16 mouse cellular contexts compared by ENCODE assay signal in the genomic region with DNA sequence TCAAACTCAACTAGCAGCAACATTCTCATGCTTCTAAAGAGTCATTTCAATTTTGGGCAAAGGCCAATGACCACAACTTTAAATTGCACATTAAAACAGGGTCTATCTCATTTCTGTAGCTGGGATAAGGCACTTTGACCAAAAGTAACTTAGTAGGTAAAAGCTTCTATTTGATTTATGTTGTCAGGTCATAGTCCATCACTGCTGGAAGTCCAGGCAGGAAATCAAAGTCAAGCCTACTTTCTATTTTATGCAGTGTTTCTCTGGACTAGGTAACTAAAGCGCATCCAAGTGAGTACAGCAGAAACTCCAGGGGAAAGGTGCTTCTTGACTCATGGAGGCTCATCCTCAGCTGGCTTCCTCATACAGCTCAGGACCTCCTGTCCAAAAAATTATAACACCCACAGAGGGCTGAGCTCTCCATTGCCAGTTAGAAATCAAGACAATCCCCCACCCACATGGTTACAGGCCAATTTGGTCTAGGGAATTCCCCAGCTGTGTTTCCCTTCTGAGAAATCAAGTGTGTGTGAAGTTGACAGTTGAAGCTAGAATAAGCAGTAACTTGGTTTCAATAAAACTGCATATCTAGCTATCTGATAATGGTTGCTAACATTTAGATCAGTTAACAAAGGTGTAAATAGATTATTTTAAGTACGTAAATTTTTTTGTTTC.
A peak's percentile ranks its signal among the peaks of the same experiment; 100 is the strongest.
DNase-seq lines count a peak whose midpoint lies in the region; TF ChIP-seq lines count a peak whose summit lies in the region.
"Had no signal": no experiment of that assay in that cellular context is flagged by ENCODE, and none has a peak within 500 bp of the region (broad histone marks: within the 10 kb centered on the region; RNA-seq: fewer than 3 reads in every experiment).

No protein-coding gene starts in this region.

- 68% methylated on average over 2 of the region's 2 CpGs for WGBS in lung, adult 2 months

- H3K27me3 ChIP-seq in splenic B cell, adult 2 months (ENCODE audit: control insufficient read depth, insufficient read depth, low read length, poor library complexity, severe bottlenecking), result no peaks in the 10 kb centered on the region
- H3K27me3 ChIP-seq: limb, embryonic 12.5 days had no signal

- TF ChIP-seq POLR2A in lung, adult 2 months (IDR thresholded peaks at IDR 0.05; ENCODE audit: borderline replicate concordance, extremely low read depth, low read depth, low read length), result no peak

- DNase-seq in kidney, adult 8-10 months, result peak; percentile 1 to 2
- DNase-seq in kidney, postnatal 25 days, result no peak
- peak; percentile 8 for DNase-seq in lung, postnatal 10 days
- no peak for DNase-seq in lung, adult 2 months
- DNase-seq in T-cell, adult 2 months (ENCODE audit: low spot score), result peak; percentile 42
- peak; percentile 71 for DNase-seq in splenic B cell, adult 2 months (ENCODE audit: low read depth, low spot score)
- no peak for DNase-seq in cerebellum, adult 9-10 months
- DNase-seq: cerebellum, postnatal 14 days; gastrocnemius, postnatal 25 days; heart, postnatal 36 days; lung, adult 18-20 months; retina, postnatal 1 day; thymus, postnatal 14 days had no signal

- H3K36me3 ChIP-seq in splenic B cell, adult 2 months (ENCODE audit: control insufficient read depth, insufficient read depth, low read length, poor library complexity, severe bottlenecking), result no peaks in the 10 kb centered on the region
- H3K36me3 ChIP-seq: embryonic facial prominence, embryonic 10.5 days; limb, embryonic 12.5 days had no signal

- no peak for TF ChIP-seq CTCF in lung, adult 2 months (IDR thresholded peaks at IDR 0.05; ENCODE audit: insufficient read depth, low read length)

- H3K4me3 ChIP-seq in lung, adult 2 months (replicated peaks; ENCODE audit: extremely low read depth, low read depth, low read length), result no peak overlapping the region
- H3K4me3 ChIP-seq: embryonic facial prominence, embryonic 10.5 days; erythroblast, embryonic 14.5 days; limb, embryonic 12.5 days had no signal

- no peaks in the 10 kb centered on the region; the same call in 1 of the 2 replicates for H3K4me1 ChIP-seq in lung, adult 2 months (ENCODE audit: control insufficient read depth, insufficient read depth, low read length)

Comparison
In these comparisons a context has a peak if more than half of its experiments do, and no peak if none do; other contexts are left out.
1. DNase-seq: peak in kidney, adult 8-10 months (2 of 2), lung, postnatal 10 days (single experiment), T-cell, adult 2 months (single experiment) and splenic B cell, adult 2 months (single experiment); none in kidney, postnatal 25 days (0 of 2), lung, adult 2 months (single experiment) and cerebellum, adult 9-10 months (single experiment).